In genomic region chr4:104656728-104657127, GRCm38 (mm10) we compare ENCODE assay signal across 14 mouse cellular contexts.
DNase-seq lines count a peak whose midpoint lies in the region; ATAC-seq and TF ChIP-seq lines count a peak whose summit lies in the region.
"Had no signal": no experiment of that assay in that cellular context is flagged by ENCODE, and none has a peak within 500 bp of the region (broad histone marks: within the 10 kb centered on the region; RNA-seq: fewer than 3 reads in every experiment).

No protein-coding gene starts in this region.

- no peak for ATAC-seq in liver, embryonic 11.5 days (replicated peaks; ENCODE audit: low FRiP score)
- ATAC-seq: liver, postnatal 0 days; Patski had no signal

- no peak for TF ChIP-seq POLR2A in heart, adult 2 months (IDR thresholded peaks at IDR 0.05; ENCODE audit: insufficient read depth, low read depth, low read length)

- intact Hi-C loops in left cerebral cortex, adult 2 months (cut with DNase I): loop anchor here (10.0 kb wide), 1 partner anchor 202 kb away; no protein-coding TSS in a partner anchor
- intact Hi-C loops in left cerebral cortex, postnatal 10 days (cut with DNase I): no loop called here
- intact Hi-C loops in heart, adult 2 months (cut with DNase I): no loop called here
- intact Hi-C loops in heart, postnatal 10 days (cut with DNase I): no loop called here

- H3K4me2 ChIP-seq in liver, embryonic 11.5 days: no peak overlapping the region
- H3K4me2 ChIP-seq: limb, embryonic 12.5 days; midbrain, embryonic 12.5 days had no signal

- peaks cover 1% of the 10 kb centered on the region; the same call in 1 of the 2 replicates for H3K4me1 ChIP-seq in heart, adult 2 months (ENCODE audit: control insufficient read depth, insufficient read depth, low read length)
- H3K4me1 ChIP-seq in liver, embryonic 11.5 days (replicated peaks; ENCODE audit: control insufficient read depth, insufficient read depth, low read length): no peaks in the 10 kb centered on the region
- H3K4me1 ChIP-seq: limb, embryonic 12.5 days had no signal

- no peak overlapping the region for H3K4me3 ChIP-seq in left cerebral cortex, adult 2 months
- H3K4me3 ChIP-seq in heart, adult 2 months: no peak overlapping the region
- no peak overlapping the region for H3K4me3 ChIP-seq in liver, embryonic 11.5 days (ENCODE audit: low read depth, low read length)
- H3K4me3 ChIP-seq: limb, embryonic 12.5 days; midbrain, embryonic 12.5 days had no signal

- TF ChIP-seq EP300 in heart, adult 2 months (IDR thresholded peaks at IDR 0.05; ENCODE audit: insufficient read depth, low read depth, low read length): no peak

- 62% methylated on average over 7 of the region's 7 CpGs for WGBS in heart, adult 2 months
- WGBS in liver, embryonic 11.5 days: 77% methylated on average over 7 of the region's 7 CpGs

- peak overlapping the region; percentile 92 for H3K27ac ChIP-seq in left cerebral cortex, adult 2 months
- peak overlapping the region; percentile 37 for H3K27ac ChIP-seq in heart, adult 2 months
- H3K27ac ChIP-seq in liver, embryonic 11.5 days (ENCODE audit: low read depth, low read length): no peak overlapping the region
- H3K27ac ChIP-seq: limb, embryonic 12.5 days; midbrain, embryonic 12.5 days had no signal

- no peaks in the 10 kb centered on the region for H3K36me3 ChIP-seq in heart, adult 2 months (ENCODE audit: control insufficient read depth, insufficient read depth, low read length)
- H3K36me3 ChIP-seq in liver, embryonic 11.5 days (ENCODE audit: control insufficient read depth, insufficient read depth, low read length): no peaks in the 10 kb centered on the region
- H3K36me3 ChIP-seq: limb, embryonic 12.5 days; midbrain, embryonic 12.5 days had no signal

- no peaks in the 10 kb centered on the region for H3K79me2 ChIP-seq in heart, adult 2 months (replicated peaks; ENCODE audit: control insufficient read depth, insufficient read depth, low read length)

- peak; percentile 55 to 65 for DNase-seq in frontal cortex, adult 2 months (ENCODE audit: extremely low spot score in 1 of 2, low spot score in 1 of 2)
- no peak for DNase-seq in frontal cortex, postnatal 10 days (ENCODE audit: low spot score in 2 of 2)
- peak in 1 of 2 experiments; percentile 45 for DNase-seq in left cerebral cortex, adult 2 months (ENCODE audit: extremely low spot score in 1 of 2, low spot score in 2 of 2)
- no peak for DNase-seq in left cerebral cortex, postnatal 10 days (ENCODE audit: extremely low spot score in 1 of 2, low spot score in 2 of 2)
- DNase-seq in heart, adult 2 months: peak; percentile 33 to 34
- peak; percentile 24 to 34 for DNase-seq in heart, postnatal 10 days
- DNase-seq in cerebellum, adult 9-11 months: no peak
- no peak for DNase-seq in liver, embryonic 11.5 days (ENCODE audit: low spot score)
- DNase-seq: cerebellum, adult 11-12 months; liver, postnatal 0 days; lung, postnatal 36 days had no signal

- H3K9me3 ChIP-seq in liver, embryonic 11.5 days (ENCODE audit: control insufficient read depth, low read length): no peaks in the 10 kb centered on the region
- H3K9me3 ChIP-seq: limb, embryonic 12.5 days; midbrain, embryonic 12.5 days had no signal

- TF ChIP-seq CTCF in left cerebral cortex, adult 2 months (IDR thresholded peaks at IDR 0.05): no peak
- TF ChIP-seq CTCF in heart, adult 2 months (IDR thresholded peaks at IDR 0.05): no peak

- no peaks in the 10 kb centered on the region for H3K27me3 ChIP-seq in heart, adult 2 months (ENCODE audit: control insufficient read depth, insufficient read depth, low read length)
- H3K27me3 ChIP-seq in liver, embryonic 11.5 days (replicated peaks; ENCODE audit: control insufficient read depth, insufficient read depth, low read length): no peaks in the 10 kb centered on the region
- H3K27me3 ChIP-seq: limb, embryonic 12.5 days; midbrain, embryonic 12.5 days; Patski had no signal

- no peak overlapping the region for H3K9ac ChIP-seq in heart, adult 2 months (ENCODE audit: low read depth, low read length)
- no peak overlapping the region for H3K9ac ChIP-seq in liver, embryonic 11.5 days (ENCODE audit: low read depth, low read length)
- H3K9ac ChIP-seq: limb, embryonic 12.5 days; liver, postnatal 0 days; midbrain, embryonic 12.5 days had no signal

Comparison
In these comparisons a context has a peak if more than half of its experiments do, and no peak if none do; other contexts are left out.
1. DNase-seq: peak in frontal cortex, adult 2 months (2 of 2), heart, adult 2 months (2 of 2) and heart, postnatal 10 days (2 of 2); none in frontal cortex, postnatal 10 days (0 of 2), left cerebral cortex, postnatal 10 days (0 of 2), cerebellum, adult 9-11 months (single experiment) and liver, embryonic 11.5 days (single experiment).